Mouse (Mus musculus): ENCODE results near the gene 1700008O03Rik. TPM values are rescaled to one million over a fixed set of nuclear protein-coding genes. Genes with fewer than 3 reads are reported as not detected.
A peak's percentile ranks its signal among the peaks of the same experiment; 100 is the strongest.

The 1700008O03Rik gene
- polyA plus RNA-seq, 1 experiment from 2014 or later: 1.2 TPM

DNA sequence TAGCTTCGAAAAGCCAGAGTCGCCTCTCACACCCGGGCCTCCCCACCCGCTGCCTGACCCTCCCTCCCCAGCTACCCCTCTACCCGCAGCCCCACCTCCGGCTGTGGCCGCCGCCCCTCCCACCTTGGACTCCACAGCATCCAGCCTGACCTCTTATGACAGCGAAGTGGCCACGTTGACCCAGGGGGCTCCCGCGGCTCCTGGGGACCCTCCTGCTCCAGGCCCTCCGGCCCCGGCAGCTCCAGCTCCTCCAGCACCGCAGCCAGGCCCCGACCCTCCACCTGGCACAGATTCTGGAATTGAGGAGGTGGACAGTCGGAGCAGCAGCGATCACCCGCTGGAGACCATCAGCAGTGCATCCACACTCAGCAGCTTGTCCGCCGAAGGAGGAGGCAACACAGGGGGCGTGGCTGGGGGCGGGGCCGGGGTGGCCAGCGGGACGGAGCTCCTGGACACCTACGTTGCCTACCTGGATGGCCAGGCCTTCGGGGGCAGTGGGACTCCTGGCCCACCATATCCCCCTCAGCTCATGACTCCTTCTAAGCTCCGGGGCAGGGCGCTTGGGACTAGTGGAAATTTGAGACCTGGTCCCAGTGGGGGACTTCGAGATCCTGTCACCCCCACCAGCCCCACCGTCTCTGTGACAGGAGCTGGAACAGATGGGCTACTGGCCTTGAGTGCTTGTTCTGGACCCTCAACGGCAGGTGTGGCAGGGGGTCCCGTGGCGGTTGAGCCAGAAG, 31.8 kb downstream of the 1700008O03Rik start:
- peak overlapping the region; percentile 7; the same call in 1 of the 2 replicates for H3K4me3 ChIP-seq (ENCODE audit: low read length)
- H3K9me3 ChIP-seq (ENCODE audit: control insufficient read depth, low read length): no peaks in the 10 kb centered on the region
- ATAC-seq (ENCODE audit: low read depth): no peak
- 1% methylated on average over 33 of the region's 35 CpGs for WGBS
- no peak overlapping the region for H3K9ac ChIP-seq (ENCODE audit: low read length)
- no peaks in the 10 kb centered on the region for H3K36me3 ChIP-seq (ENCODE audit: control insufficient read depth, insufficient read depth, low read length)
- H3K4me2 ChIP-seq (ENCODE audit: low read depth, low read length): peak overlapping the region; percentile 22; the same call in 1 of the 2 replicates
- peaks cover 14% of the 10 kb centered on the region; the same call in 1 of the 2 replicates for H3K4me1 ChIP-seq (replicated peaks; ENCODE audit: control insufficient read depth, insufficient read depth, low read length)
- H3K27me3 ChIP-seq (ENCODE audit: control insufficient read depth, insufficient read depth, low read depth, low read length): peaks cover 68% of the 10 kb centered on the region
- no peak overlapping the region for H3K27ac ChIP-seq (ENCODE audit: low read length)

DNA sequence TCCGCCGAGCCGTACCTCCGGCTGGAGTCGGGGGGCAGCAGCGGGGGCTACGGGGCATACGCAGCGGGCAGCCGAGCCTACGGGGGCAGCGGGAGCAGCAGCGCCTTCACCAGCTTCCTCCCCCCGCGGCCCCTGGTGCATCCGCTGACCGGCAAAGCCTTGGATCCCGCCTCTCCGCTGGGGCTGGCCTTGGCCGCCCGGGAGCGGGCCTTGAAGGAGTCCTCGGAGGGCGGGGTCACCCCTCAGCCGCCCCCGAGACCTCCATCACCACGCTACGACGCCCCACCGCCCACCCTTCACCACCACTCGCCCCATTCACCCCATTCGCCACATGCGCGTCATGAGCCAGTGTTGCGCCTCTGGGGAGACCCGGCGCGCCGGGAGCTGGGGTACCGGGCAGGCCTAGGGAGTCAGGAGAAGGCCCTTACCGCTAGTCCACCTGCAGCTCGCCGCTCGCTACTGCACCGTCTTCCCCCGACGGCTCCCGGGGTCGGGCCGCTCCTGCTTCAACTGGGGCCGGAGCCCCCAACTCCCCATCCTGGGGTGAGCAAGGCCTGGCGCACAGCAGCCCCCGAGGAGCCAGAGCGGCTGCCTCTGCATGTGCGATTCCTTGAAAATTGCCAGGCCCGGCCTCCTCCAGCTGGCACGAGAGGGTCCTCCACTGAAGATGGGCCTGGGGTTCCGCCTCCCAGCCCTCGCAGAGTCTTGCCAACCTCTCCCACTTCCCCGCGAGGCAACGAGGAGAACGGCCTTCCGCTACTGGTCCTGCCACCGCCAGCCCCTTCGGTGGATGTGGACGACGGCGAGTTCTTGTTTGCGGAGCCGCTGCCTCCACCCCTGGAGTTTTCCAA, 32.6 kb downstream of the 1700008O03Rik start:
- Histone ChIP-seq H3K27ac (ENCODE audit: low read length) (no peak overlapping the region), H3K4me2 (ENCODE audit: low read depth, low read length) (peak overlapping the region; percentile 22; the same call in 1 of the 2 replicates), H3K4me1 (replicated peaks; ENCODE audit: control insufficient read depth, insufficient read depth, low read length) (peaks cover 14% of the 10 kb centered on the region; the same call in 1 of the 2 replicates), H3K9me3 (ENCODE audit: control insufficient read depth, low read length) (no peaks in the 10 kb centered on the region), H3K4me3 (ENCODE audit: low read length) (no peak overlapping the region), H3K36me3 (ENCODE audit: control insufficient read depth, insufficient read depth, low read length) (no peaks in the 10 kb centered on the region), H3K27me3 (ENCODE audit: control insufficient read depth, insufficient read depth, low read depth, low read length) (peaks cover 68% of the 10 kb centered on the region), H3K9ac (ENCODE audit: low read length) (no peak overlapping the region)
- 2% methylated on average over 67 of the region's 71 CpGs for WGBS
- no peak for ATAC-seq (ENCODE audit: low read depth)

DNA sequence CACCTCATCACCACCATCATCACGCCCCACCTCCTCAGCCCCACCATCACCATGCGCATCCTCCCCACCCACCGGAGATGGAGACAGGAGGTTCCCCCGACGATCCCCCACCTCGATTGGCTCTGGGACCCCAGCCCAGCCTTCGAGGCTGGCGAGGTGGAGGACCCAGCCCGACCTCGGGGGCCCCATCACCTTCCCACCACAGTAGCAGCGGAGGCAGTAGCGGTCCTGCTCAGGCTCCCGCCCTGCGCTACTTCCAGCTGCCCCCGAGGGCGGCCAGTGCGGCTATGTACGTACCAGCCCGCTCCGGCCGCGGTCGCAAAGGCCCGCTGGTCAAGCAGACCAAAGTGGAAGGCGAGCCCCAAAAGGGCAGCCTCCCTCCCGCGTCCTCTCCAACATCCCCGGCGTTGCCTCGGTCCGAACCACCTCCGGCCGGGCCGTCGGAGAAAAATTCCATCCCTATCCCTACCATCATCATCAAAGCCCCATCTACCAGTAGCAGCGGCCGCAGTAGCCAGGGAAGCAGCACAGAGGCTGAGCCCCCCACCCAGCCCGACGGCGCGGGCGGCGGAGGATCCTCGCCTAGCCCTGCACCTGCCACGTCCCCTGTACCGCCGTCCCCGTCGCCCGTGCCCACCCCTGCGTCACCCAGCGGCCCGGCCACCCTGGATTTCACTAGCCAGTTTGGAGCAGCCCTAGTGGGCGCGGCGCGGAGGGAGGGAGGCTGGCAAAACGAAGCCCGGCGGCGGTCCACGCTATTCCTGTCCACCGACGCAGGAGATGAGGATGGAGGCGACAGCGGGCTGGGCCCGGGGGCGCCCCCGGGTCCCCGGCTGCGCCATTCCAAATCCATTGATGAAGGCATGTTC, 33.5 kb downstream of the 1700008O03Rik start:
- 4% methylated on average over 67 of the region's 71 CpGs for WGBS
- Histone ChIP-seq H3K36me3 (ENCODE audit: control insufficient read depth, insufficient read depth, low read length) (no peaks in the 10 kb centered on the region), H3K4me1 (replicated peaks; ENCODE audit: control insufficient read depth, insufficient read depth, low read length) (peaks cover 9% of the 10 kb centered on the region; the same call in 1 of the 2 replicates), H3K27me3 (ENCODE audit: control insufficient read depth, insufficient read depth, low read depth, low read length) (peaks cover 60% of the 10 kb centered on the region), H3K27ac (ENCODE audit: low read length) (no peak overlapping the region), H3K9ac (ENCODE audit: low read length) (no peak overlapping the region), H3K4me3 (ENCODE audit: low read length) (no peak overlapping the region), H3K4me2 (ENCODE audit: low read depth, low read length) (no peak overlapping the region), H3K9me3 (ENCODE audit: control insufficient read depth, low read length) (no peaks in the 10 kb centered on the region)
- ATAC-seq (ENCODE audit: low read depth): no peak

DNA sequence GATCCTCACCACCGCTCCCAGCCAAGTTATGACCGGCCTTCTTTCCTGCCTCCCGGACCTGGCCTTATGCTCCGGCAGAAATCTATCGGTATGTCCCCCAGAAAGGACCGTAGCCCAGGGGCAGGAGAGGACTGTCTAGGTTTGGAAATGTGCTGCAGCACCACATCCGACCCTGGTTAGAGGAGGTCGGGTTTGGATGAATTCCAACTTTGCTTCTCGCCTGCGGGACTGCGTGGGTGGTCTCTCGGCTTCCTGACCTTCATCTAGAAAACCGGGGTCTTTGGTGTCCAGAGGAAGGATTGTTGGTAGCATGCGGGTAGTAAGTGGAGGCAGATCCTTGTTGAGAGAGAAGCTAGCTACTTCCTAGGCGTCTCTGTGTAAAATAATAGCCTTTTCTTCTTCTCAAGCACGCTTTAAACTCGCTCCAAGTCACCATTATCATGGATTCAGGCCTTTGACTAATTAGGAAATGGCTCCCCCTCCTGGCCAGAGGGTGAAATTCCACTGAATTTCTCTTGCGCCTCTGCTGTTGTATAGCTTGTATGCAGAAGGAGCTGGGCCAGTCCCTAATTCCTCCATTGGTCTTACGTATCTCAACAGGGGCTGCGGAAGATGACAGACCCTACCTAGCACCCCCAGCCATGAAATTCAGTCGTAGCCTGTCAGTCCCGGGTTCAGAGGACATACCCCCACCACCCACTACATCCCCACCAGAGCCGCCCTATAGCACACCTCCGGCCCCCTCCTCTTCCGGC, 34.5 kb downstream of the 1700008O03Rik start:
- WGBS: 5% methylated on average over 25 of the region's 25 CpGs
- Histone ChIP-seq H3K36me3 (ENCODE audit: control insufficient read depth, insufficient read depth, low read length) (no peaks in the 10 kb centered on the region), H3K4me2 (ENCODE audit: low read depth, low read length) (peak overlapping the region; percentile 56), H3K9ac (ENCODE audit: low read length) (peak overlapping the region; percentile 52), H3K27ac (ENCODE audit: low read length) (no peak overlapping the region), H3K27me3 (ENCODE audit: control insufficient read depth, insufficient read depth, low read depth, low read length) (peaks cover 51% of the 10 kb centered on the region), H3K9me3 (ENCODE audit: control insufficient read depth, low read length) (no peaks in the 10 kb centered on the region), H3K4me1 (replicated peaks; ENCODE audit: control insufficient read depth, insufficient read depth, low read length) (peaks cover 9% of the 10 kb centered on the region; the same call in 1 of the 2 replicates), H3K4me3 (ENCODE audit: low read length) (peak overlapping the region; percentile 31)
- peak; percentile 71 for ATAC-seq (ENCODE audit: low read depth)

DNA sequence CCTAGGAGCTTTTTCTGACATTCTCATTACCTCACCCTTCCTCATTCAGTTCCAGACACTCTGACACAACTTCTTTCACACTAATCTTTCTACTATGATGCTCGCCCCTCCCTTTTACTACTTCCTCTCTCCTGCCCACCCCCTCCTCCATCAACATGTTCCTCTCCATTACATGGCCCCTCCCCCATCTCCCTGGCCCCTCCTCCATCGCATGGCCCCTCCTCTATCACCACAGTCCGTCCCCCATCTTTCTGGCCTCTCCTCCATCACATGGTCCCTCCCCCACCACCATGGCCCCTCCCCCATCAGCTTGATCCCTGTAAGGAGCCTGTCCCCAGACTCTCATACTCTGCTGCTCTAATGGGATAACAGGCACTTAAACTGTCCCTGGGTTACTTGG, 36.6 kb downstream of the 1700008O03Rik start:
- no peak overlapping the region for H3K9ac ChIP-seq (ENCODE audit: low read length)
- H3K9me3 ChIP-seq (ENCODE audit: control insufficient read depth, low read length): no peaks in the 10 kb centered on the region
- no peaks in the 10 kb centered on the region for H3K36me3 ChIP-seq (ENCODE audit: control insufficient read depth, insufficient read depth, low read length)
- H3K27ac ChIP-seq (ENCODE audit: low read length): no peak overlapping the region
- no peak overlapping the region for H3K4me3 ChIP-seq (ENCODE audit: low read length)
- no peak for ATAC-seq (ENCODE audit: low read depth)
- H3K4me2 ChIP-seq (ENCODE audit: low read depth, low read length): no peak overlapping the region
- H3K4me1 ChIP-seq (replicated peaks; ENCODE audit: control insufficient read depth, insufficient read depth, low read length): peaks cover 9% of the 10 kb centered on the region; the same call in 1 of the 2 replicates
- peaks cover 31% of the 10 kb centered on the region for H3K27me3 ChIP-seq (ENCODE audit: control insufficient read depth, insufficient read depth, low read depth, low read length)
- WGBS: 25% methylated on average over 3 of the region's 3 CpGs

DNA sequence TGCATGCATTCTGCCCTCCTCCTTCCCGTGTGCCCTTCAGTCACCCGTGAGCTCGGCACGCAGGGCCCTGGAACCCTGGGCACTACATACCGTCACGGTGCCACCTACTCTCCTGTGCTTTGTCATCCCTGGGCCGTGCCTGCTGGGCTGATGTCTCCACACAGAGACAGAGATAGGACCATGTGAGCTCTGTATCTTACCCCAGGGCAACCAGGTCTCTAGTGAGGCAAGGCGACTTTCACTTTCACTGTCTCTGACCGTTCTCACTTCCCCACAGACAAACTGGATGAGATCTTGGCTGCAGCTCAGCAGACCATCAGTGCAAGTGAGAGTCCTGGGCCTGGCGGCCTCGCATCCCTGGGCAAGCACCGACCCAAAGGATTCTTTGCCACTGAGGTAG, 41.0 kb downstream of the 1700008O03Rik start:
- 62% methylated on average over 12 of the region's 12 CpGs for WGBS
- no peak overlapping the region for H3K4me2 ChIP-seq (ENCODE audit: low read depth, low read length)
- no peaks in the 10 kb centered on the region for H3K9me3 ChIP-seq (ENCODE audit: control insufficient read depth, low read length)
- H3K4me1 ChIP-seq (replicated peaks; ENCODE audit: control insufficient read depth, insufficient read depth, low read length): peaks cover 5% of the 10 kb centered on the region
- H3K9ac ChIP-seq (ENCODE audit: low read length): no peak overlapping the region
- no peaks in the 10 kb centered on the region for H3K36me3 ChIP-seq (ENCODE audit: control insufficient read depth, insufficient read depth, low read length)
- H3K27me3 ChIP-seq (ENCODE audit: control insufficient read depth, insufficient read depth, low read depth, low read length): peaks cover 3% of the 10 kb centered on the region; the same call in 1 of the 2 replicates
- H3K27ac ChIP-seq (ENCODE audit: low read length): no peak overlapping the region
- no peak for ATAC-seq (ENCODE audit: low read depth)
- no peak overlapping the region for H3K4me3 ChIP-seq (ENCODE audit: low read length)

DNA sequence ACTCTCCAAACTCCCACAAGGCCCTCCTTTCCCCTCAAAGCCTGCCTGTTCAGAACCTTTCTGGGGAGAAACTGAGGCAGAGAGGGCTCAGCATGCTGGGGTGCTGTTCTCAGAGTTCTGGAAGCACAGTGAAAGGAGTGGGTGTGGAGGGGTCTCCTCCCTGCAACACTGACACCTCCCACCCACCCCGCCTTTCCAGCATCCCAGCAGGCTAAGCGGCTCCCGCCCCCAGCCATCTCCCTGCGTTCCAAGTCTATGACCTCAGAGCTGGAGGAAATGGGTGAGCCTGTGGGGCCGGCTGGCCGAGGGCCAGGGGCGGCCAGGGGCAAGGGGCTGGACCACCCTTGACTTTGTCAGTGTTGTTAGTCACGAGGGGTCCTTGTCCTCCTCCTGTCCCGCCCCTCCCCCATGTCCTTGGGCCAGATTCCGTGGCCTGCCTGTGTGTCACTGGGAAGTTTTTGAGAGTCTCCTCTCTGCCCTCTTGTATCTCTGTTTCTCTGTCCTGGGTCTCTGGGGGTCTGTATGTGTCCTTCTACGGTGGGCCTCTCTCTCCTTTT, 42.1 kb downstream of the 1700008O03Rik start:
- Histone ChIP-seq H3K36me3 (ENCODE audit: control insufficient read depth, insufficient read depth, low read length) (no peaks in the 10 kb centered on the region), H3K9me3 (ENCODE audit: control insufficient read depth, low read length) (no peaks in the 10 kb centered on the region), H3K27ac (ENCODE audit: low read length) (no peak overlapping the region), H3K27me3 (ENCODE audit: control insufficient read depth, insufficient read depth, low read depth, low read length) (peaks cover 7% of the 10 kb centered on the region), H3K4me1 (replicated peaks; ENCODE audit: control insufficient read depth, insufficient read depth, low read length) (peaks cover 5% of the 10 kb centered on the region), H3K9ac (ENCODE audit: low read length) (no peak overlapping the region), H3K4me3 (ENCODE audit: low read length) (no peak overlapping the region), H3K4me2 (ENCODE audit: low read depth, low read length) (0 out of 2 replicates have a peak overlapping the region, but pooled peaks have one; percentile 16)
- ATAC-seq (ENCODE audit: low read depth): peak; percentile 48; the same call in 1 of the 2 replicates
- 13% methylated on average over 11 of the region's 11 CpGs for WGBS

DNA sequence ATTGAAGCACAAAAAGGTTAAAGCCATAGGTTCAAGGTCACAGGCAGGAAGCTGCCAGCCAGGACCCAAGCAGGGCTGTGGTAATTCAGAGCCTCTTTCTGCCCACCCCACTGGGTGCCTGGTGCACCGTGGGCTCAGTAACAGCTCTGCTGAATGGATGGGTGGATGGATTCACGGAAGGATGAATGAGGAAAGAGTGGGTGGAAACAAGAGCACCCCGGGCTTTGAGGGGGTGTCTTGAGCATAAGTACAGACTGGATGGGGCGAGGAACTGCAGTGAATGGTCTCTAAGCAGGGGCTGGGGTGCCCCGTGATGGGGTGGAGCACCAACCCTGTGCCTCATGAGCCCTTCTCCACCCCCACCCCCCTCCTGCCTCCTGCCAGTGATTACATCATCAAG, 43.9 kb downstream of the 1700008O03Rik start:
- no peak for ATAC-seq (ENCODE audit: low read depth)
- WGBS: 57% methylated on average over 5 of the region's 5 CpGs
- H3K9ac ChIP-seq (ENCODE audit: low read length): no peak overlapping the region
- peaks cover 5% of the 10 kb centered on the region for H3K4me1 ChIP-seq (replicated peaks; ENCODE audit: control insufficient read depth, insufficient read depth, low read length)
- no peaks in the 10 kb centered on the region for H3K9me3 ChIP-seq (ENCODE audit: control insufficient read depth, low read length)
- H3K36me3 ChIP-seq (ENCODE audit: control insufficient read depth, insufficient read depth, low read length): no peaks in the 10 kb centered on the region
- no peak overlapping the region for H3K4me2 ChIP-seq (ENCODE audit: low read depth, low read length)
- H3K27me3 ChIP-seq (ENCODE audit: control insufficient read depth, insufficient read depth, low read depth, low read length): peaks cover 22% of the 10 kb centered on the region
- H3K27ac ChIP-seq (ENCODE audit: low read length): no peak overlapping the region
- no peak overlapping the region for H3K4me3 ChIP-seq (ENCODE audit: low read length)
